Mouse (Mus musculus) CD4-positive, CD25-positive, alpha-beta regulatory T cell, adult 2 months (primary cell): ENCODE data around the gene Dmrtb1.
A peak's percentile ranks its signal among the peaks of the same experiment; 100 is the strongest.

ENCODE experiments used
- DNase-seq: peaks from one replicate; pipeline ENCODE4 v3.0.0-alpha.2; 2012; ENCODE audit warnings: low read depth, low spot score

The Dmrtb1 gene

GRCm38 (mm10) chr4:107681099-107681849 lies 2.8 kb downstream of the Dmrtb1 start:
- no peak for DNase-seq

GRCm38 (mm10) chr4:107680311-107681098 lies 3.5 kb downstream of the Dmrtb1 start:
- no peak for DNase-seq

DNA sequence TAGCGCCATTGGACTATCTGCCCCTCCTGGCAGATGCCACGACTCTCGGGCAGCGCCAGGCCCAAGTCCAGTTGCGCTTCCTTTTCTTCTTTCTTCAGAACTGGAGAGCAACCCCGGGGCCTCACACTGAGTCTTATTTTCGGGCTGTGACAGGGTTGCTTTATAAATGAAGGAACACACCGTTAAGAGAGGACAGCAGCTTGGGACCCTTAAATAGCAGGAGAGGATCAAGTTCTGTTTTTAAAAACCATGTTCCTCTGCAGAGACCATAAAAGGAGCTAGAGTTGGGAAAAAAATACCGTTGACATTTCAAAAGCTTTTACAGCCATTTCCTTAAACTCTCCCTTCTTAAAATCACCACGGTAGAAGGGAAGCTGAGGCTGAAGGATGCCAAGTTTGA lies 8.4 kb downstream of the Dmrtb1 start:
- no peak for DNase-seq

GRCm38 (mm10) chr4:107674322-107674644 lies 9.7 kb downstream of the Dmrtb1 start:
- DNase-seq: no peak

GRCm38 (mm10) chr4:107673638-107674321 lies 10.2 kb downstream of the Dmrtb1 start:
- DNase-seq: peak; percentile 76

GRCm38 (mm10) chr4:107670731-107671130 lies 13.3 kb downstream of the Dmrtb1 start:
- DNase-seq: no peak

DNA sequence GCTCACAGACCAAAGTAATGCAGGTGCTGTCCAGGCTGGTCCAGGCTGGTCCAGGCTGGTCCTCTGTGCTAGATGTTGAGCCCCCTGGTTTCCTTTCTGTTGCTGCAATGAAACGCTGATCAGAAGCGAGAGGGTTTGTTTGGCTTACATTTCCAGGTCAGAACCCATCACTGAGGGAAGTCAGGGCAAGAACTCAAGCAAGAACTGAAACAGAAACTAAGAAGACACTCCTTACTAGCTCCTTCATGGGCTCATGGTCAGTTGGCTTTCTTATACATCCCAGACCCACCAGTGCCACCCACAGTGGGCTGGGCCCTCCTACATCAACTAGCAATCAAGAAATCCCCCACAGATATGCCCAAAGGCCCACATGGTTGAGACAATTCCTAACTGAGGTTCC lies 15.5 kb downstream of the Dmrtb1 start:
- DNase-seq: no peak

DNA sequence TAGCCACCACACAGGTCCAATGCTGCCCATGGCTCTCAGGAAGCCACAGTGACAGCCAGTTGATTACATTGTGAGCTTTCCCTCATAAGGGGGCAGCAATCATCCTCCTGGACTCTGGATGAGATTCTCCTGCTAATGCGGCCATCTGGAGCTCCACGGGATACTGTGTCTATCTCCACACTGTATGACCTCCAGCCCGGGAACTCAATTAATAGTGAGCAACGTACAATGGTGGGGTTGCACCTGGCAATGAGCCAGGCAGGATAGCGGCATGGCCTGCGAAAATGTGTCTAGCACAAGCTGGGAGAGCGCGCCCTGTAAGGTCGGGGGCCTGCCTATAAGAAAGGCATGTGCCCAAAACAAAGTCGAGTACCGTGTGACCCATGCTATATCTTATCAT lies 23.4 kb downstream of the Dmrtb1 start:
- DNase-seq: no peak

DNA sequence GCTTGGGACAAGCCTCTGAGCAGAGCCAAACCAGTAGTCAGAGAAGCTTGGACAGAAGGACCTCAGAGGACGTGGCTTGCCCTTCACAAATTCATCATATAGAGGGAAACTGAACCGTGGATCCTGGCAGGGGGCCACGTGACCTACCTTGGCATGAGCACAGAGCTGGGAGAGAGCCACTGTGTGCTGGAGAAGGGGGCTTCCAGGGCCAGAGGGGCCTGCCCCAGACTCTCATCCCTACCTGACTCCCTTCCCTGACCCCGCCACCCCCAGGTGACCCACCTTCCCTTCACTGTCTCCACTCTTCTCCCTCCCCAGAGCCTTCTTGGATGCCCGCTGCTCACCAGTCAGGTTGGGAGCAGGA lies 30.8 kb downstream of the Dmrtb1 start:
- DNase-seq: no peak

DNA sequence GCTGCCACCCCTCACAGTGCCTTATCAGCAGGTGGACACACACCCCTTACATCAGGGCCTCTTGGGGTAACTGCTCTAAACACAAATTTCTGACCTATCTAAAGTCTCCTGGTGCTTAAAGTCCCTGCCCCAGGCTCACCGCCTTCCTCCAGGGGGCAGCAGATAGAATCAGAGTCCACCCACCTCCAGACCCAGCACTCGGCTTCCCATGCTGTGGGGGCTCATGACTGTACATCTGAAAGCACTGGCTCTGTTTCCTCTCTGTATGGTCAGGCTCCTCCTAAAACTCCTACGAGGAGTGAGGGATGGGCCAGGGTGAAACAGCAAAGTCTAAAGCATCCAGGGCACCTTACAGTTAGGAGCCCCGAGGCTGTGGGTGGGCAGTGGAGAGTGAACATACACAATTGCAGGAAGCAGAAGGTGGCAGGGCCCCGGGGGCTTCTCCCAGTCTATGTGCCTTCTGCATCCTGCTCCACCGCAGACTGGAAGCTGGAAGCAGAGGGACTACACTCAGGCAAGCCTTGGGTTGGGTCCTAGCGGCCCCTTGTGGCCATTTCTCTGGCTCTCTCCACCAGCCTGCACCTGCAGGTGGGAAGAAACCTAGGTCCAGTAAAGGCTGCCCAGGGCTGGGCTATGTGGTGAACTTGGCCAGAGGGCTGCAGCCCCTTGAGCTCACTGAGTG lies 31.3 kb downstream of the Dmrtb1 start:
- DNase-seq: peak; percentile 36

GRCm38 (mm10) chr4:107651021-107651496 lies 33.0 kb downstream of the Dmrtb1 start:
- no peak for DNase-seq

- DNase-seq: no peak
Observed at GRCm38 (mm10) chr4:107648959-107649485, 35.0 kb downstream of the Dmrtb1 start.

DNA sequence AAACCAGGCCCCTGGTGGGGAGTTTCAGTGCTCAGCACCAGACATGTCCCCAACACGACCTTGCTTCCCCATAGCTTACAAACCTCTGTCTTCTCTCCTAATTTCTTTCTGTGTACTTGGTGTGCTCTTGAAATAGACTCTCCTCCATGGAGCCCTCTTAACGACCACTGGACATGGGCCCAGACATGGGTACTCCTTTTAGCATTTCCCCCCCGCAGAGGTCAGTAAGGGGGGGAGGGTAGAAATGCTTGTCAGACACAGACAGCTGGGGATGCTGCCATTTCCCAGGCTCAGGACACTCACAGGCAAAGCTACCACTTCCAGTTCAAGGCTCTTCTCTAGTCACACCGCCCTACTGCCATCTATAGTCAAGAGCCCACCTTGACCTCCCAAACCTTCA lies 42.4 kb downstream of the Dmrtb1 start:
- DNase-seq: no peak

- DNase-seq: no peak
Observed at GRCm38 (mm10) chr4:107638303-107638702, 45.7 kb downstream of the Dmrtb1 start.

DNA sequence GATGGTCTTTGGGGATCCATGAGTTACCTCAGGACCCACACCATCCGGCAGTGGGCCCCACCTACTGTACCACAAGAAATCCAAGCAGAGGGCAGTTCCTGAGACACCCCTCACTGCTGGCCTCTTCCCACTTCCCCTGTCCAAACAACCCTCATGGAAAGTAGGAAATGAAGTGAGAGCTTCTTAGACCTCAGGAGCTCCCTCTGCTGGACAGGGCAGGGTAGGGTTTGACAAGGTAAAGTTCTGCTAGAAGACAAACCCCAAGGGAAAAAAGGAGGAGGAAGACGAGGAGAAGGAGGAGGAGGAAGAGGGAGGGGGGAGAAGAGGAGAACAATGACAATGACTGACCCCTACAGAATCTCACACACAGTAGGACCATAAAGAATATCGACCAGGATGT lies 46.4 kb downstream of the Dmrtb1 start:
- peak; percentile 58 for DNase-seq

DNA sequence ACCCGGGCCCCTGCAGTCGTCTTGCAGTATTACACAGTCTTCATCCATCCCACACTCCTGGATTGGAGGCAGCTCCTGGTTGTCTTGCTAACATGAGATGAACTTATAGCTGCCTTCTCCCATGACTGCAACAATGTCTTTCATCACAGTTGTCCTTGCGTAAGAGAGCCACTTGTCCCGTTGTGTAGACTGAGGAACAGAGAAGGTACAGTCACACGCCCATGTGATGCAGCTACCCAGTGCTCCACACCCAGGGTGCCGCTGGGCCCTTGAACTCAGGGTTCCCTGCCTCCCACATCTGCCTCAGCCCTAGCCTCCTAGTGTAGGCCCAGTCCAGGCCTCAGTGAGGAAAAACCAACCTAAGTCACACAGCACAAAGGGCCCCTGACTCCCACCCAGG lies 47.9 kb downstream of the Dmrtb1 start:
- no peak for DNase-seq

GRCm38 (mm10) chr4:107634631-107635030 lies 49.4 kb downstream of the Dmrtb1 start:
- no peak for DNase-seq

GRCm38 (mm10) chr4:107628921-107629411 lies 55.1 kb downstream of the Dmrtb1 start:
- DNase-seq: no peak

DNA sequence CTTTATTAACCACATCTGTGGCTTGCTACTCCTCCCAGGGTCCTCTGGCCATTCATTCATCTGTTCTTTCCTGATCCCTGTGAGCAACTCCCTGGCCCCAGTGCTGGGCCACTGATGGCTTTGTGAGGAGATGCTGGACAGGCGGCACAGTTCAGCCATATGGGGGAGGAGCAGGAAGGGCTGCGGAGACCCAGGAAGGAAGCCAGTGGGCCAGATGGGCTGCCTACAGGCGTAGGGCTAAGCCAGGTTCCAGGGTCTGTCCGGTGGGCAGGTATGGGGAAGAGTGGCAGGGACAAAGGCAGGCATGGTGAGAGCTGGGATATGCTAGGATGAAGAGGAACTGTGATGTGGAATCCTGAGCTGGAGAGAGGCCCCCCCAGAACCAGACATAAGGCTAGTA lies 55.8 kb downstream of the Dmrtb1 start:
- DNase-seq: no peak
